Mouse (Mus musculus) ES-Bruce4 (cell line): ENCODE measurements at regions not wholly inside any gene's neighbourhood (a gene's known extent, or its start where the extent isn't known, plus 50 kb on each side); places are given as distances from the start of the nearest gene placed in this dataset.

Source experiments
- H3K27ac ChIP-seq: 2 replicates; pipeline ENCODE4 v1.5.1; 2012; ENCODE audit warnings: low read length, inconsistent platforms; ENCODE audit not compliant: insufficient read depth
- H3K27me3 ChIP-seq: 2 replicates; pipeline ENCODE4 v1.6.1; 2012; ENCODE audit warnings: mild to moderate bottlenecking, low read length, inconsistent platforms; ENCODE audit not compliant: control insufficient read depth, poor library complexity, insufficient read depth, severe bottlenecking
- H3K36me3 ChIP-seq: 2 replicates; pipeline ENCODE4 v1.6.1; 2012; ENCODE audit warnings: inconsistent platforms, mild to moderate bottlenecking, low read length, moderate library complexity; ENCODE audit not compliant: control insufficient read depth, poor library complexity, insufficient read depth, severe bottlenecking
- H3K4me1 ChIP-seq: one replicate; pipeline ENCODE4 v1.8.1; 2011; ENCODE audit warnings: low read length; ENCODE audit not compliant: control insufficient read depth, insufficient read depth
- H3K4me3 ChIP-seq: 2 replicates; pipeline ENCODE4 v1.5.1; 2011; ENCODE audit warnings: low read depth, mild to moderate bottlenecking, low read length
- H3K9ac ChIP-seq: 2 replicates; pipeline ENCODE4 v1.6.1; 2012; ENCODE audit warnings: low read depth, mild to moderate bottlenecking, inconsistent platforms; ENCODE audit not compliant: poor library complexity, severe bottlenecking
- H3K9me3 ChIP-seq: replicated peaks from 2 replicates; pipeline ENCODE4 v1.6.1; 2012; ENCODE audit warnings: mild to moderate bottlenecking, low read length, inconsistent platforms; ENCODE audit not compliant: control insufficient read depth, poor library complexity, insufficient read depth, severe bottlenecking
- CTCF ChIP-seq: IDR thresholded peaks from one replicate; pipeline ENCODE4 v1.8.1; 2011; ENCODE audit warnings: low read depth, low read length
- EP300 ChIP-seq: IDR thresholded peaks from 2 replicates; pipeline ENCODE4 v1.6.1; 2011; ENCODE audit warnings: low read depth, low read length; ENCODE audit not compliant: insufficient read depth
- POLR2A ChIP-seq: IDR thresholded peaks from one replicate; pipeline ENCODE4 v1.8.1; 2011; ENCODE audit warnings: low read length; ENCODE audit not compliant: insufficient read depth

DNA sequence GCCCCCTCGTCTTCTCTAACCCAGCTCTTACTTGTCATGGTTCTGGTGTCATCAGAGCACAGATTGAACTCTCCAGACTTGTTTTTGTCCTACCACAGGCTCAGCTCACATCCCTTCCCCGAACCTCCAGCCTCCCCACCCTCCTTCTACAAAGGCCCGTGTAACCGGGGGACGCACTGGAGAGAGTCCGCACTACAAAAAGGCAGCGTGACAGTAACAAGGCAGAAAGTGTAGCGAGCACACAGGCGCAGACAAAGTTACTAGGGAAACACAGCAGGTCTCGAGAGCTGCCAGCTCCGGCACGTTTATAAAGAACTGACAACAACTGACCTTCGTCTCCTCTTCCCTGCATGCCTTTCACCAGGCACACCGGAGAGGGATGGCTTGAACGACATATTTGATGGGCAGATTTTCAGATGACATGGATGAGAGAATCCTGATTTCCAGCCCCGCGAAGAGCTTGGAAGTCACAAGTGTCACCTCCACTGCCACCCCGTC is 260.2 kb upstream of the Zfp64 start:
- Histone ChIP-seq H3K4me3 (no peak overlapping the region), H3K27ac (no peak overlapping the region)

DNA sequence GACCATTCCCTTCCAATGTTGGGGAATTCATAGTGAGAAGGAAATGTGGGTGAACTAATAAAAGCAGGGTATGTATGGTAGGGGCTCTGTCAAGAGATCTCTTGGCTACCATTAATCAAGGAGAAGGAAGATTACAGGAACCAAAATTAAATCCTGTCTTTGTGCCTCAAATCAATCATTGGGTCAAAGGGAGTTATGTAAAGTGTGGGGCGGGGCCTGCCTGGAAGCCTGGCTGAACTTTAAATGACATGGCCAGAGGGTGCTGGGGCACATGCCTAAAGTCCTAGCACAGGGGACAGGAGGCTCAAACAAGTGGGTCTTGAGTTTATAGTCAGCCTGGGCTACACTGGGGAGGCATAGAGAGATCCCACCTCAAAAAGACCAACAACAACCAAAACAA is 259.0 kb upstream of the Zfp64 start:
- H3K9ac ChIP-seq: no peak overlapping the region
- H3K4me1 ChIP-seq: no peaks in the 10 kb centered on the region
- no peak for TF ChIP-seq CTCF
- TF ChIP-seq EP300: no peak
- no peak for TF ChIP-seq POLR2A
- H3K27ac ChIP-seq: no peak overlapping the region
- no peaks in the 10 kb centered on the region for H3K27me3 ChIP-seq
- H3K36me3 ChIP-seq: no peaks in the 10 kb centered on the region
- H3K4me3 ChIP-seq: no peak overlapping the region
- peaks cover 7% of the 10 kb centered on the region for H3K9me3 ChIP-seq

More for the DNA sequence above, 260.2 kb upstream of the Zfp64 start:
- Histone ChIP-seq H3K9ac (no peak overlapping the region), H3K9me3 (no peaks in the 10 kb centered on the region), H3K27me3 (no peaks in the 10 kb centered on the region), H3K4me1 (no peaks in the 10 kb centered on the region), H3K36me3 (no peaks in the 10 kb centered on the region)
- no peak for TF ChIP-seq EP300

DNA sequence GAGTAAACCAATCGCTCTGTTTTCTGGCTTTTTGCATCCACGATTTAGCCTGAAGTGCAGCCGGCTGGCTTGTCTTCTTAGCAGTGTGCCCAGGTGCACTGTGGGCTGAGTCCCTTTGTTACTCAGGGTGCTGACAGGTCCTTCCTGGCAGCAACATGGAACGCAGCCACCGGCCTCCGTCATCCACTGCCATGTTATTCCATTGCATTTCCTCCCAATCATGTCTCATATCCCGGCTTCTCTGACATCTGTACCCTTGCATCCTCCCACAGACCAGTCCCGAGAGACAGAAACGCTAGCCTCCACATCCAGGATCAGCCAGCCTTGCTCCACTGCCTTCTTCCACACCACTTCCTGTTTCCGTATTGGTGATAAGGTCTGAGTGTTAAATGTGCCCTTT is 257.9 kb upstream of the Zfp64 start:
- Histone ChIP-seq H3K27ac (no peak overlapping the region), H3K27me3 (no peaks in the 10 kb centered on the region), H3K4me3 (no peak overlapping the region), H3K9ac (no peak overlapping the region), H3K9me3 (peaks cover 10% of the 10 kb centered on the region), H3K36me3 (no peaks in the 10 kb centered on the region), H3K4me1 (no peaks in the 10 kb centered on the region)
- TF ChIP-seq EP300: no peak
- no peak for TF ChIP-seq CTCF
- no peak for TF ChIP-seq POLR2A

DNA sequence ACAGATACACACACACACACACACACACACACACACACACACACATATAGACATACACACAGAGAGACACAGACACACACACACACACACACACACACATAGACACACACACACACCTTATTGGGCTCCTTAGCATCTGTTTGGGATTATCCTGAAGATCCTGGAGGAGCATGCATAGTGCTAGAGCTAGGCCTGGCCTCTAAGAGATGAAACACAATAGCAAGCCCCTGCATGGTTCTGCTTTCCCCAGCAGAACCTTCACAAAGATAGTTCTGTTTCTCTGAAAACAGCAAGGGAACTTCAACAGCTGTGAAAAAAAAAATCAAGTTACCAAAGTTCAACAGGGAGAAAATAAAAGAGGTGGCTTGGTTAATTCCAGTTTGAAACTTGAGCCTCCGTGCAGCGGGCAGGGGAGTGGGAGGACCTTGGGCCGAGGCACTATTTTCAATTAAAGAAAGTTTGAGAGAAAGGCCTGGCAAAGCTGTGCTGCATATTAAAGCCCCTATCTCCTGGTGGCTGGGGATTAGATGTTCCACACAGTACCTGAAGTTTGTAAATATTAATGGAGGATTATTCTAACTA is 257.4 kb upstream of the Zfp64 start:
- Histone ChIP-seq H3K36me3 (no peaks in the 10 kb centered on the region), H3K4me3 (no peak overlapping the region), H3K9ac (no peak overlapping the region), H3K27ac (no peak overlapping the region), H3K9me3 (peaks cover 14% of the 10 kb centered on the region), H3K27me3 (no peaks in the 10 kb centered on the region), H3K4me1 (no peaks in the 10 kb centered on the region)
- TF ChIP-seq POLR2A: no peak
- no peak for TF ChIP-seq CTCF
- no peak for TF ChIP-seq EP300

DNA sequence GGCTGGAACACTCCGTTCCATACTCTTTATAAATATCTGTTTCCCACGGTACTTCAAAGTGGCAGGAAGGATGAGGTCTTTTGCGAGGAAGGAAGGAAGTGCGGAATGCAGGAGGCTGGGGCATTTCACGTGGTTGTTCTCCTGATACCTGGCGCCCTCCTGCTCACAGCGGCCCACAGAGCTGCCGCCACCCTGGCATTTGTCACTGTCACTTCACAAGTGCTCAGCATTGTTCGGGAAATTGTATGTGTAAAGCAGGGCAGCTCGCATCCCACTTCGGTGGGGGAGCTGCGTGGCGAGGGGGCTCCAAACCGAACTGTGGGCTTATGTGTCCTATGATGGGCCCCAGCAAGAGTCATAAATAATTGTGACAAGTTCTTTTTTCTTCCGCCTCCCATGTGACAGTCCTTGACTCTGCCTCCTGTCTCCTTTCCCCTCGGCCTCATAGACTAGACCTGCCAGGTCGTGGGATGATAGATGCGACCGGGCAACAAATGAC is 248.9 kb upstream of the Zfp64 start:
- TF ChIP-seq CTCF: no peak
- no peak for TF ChIP-seq POLR2A
- TF ChIP-seq EP300: no peak
- H3K27me3 ChIP-seq: no peaks in the 10 kb centered on the region
- H3K9ac ChIP-seq: no peak overlapping the region
- H3K4me3 ChIP-seq: no peak overlapping the region
- peaks cover 6% of the 10 kb centered on the region; the same call in 1 of the 2 replicates for H3K9me3 ChIP-seq
- H3K27ac ChIP-seq: no peak overlapping the region
- H3K36me3 ChIP-seq: no peaks in the 10 kb centered on the region
- H3K4me1 ChIP-seq: no peaks in the 10 kb centered on the region

DNA sequence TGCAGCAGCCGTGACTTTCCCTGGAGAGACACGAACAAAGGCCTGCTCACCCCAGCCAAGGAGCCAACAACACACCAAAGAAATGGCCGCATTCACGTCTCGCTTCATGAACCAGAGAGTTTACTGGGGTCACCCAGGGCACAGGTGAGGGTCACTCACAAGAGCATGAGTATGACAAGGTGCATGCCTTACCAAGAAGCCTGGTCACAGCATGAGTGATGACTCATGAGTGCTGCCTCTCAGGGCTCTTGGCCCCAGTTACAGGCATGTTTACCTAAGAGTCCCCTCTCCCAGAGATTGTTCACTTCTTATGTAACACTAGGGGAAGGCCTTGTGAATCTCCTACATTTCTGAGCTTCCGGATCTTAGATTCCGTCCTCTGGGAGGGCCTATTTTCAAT is 236.6 kb upstream of the Zfp64 start:
- Histone ChIP-seq H3K27ac (no peak overlapping the region), H3K27me3 (no peaks in the 10 kb centered on the region), H3K9me3 (no peaks in the 10 kb centered on the region), H3K4me1 (no peaks in the 10 kb centered on the region), H3K9ac (no peak overlapping the region), H3K4me3 (no peak overlapping the region), H3K36me3 (no peaks in the 10 kb centered on the region)
- no peak for TF ChIP-seq EP300
- TF ChIP-seq POLR2A: no peak
- no peak for TF ChIP-seq CTCF
